Mouse (Mus musculus) MEL (cell line): Measurements from ENCODE around the gene Tomm40. TPM values are rescaled to one million over a fixed set of nuclear protein-coding genes. Genes with fewer than 3 reads are reported as not detected.

Experiments used
- DNase-seq: peaks from one replicate; pipeline ENCODE4 v3.0.0; 2011; ENCODE audit warnings: low read depth, low spot score
- H3K27ac ChIP-seq: 2 replicates; pipeline ENCODE4 v1.5.1; 2012; ENCODE audit warnings: low read depth, mild to moderate bottlenecking, control low read depth, low read length, moderate library complexity; ENCODE audit not compliant: control insufficient read depth
- H3K27me3 ChIP-seq, 2 experiments: fragments of 150-350 bp in 1 of 2; sonication (generic) in 1 of 2; 2 replicates each; pipeline ENCODE4 v1.6.1; 2012; ENCODE audit warnings: low read length in 2 of 2, mild to moderate bottlenecking in 2 of 2, improper control_type of control experiment in 1 of 2, moderate library complexity in 1 of 2; ENCODE audit not compliant: insufficient read depth in 2 of 2, control insufficient read depth in 1 of 2
- H3K36me3 ChIP-seq, 2 experiments: 2 replicates each; pipeline ENCODE4 v1.6.1; 2012 to 2014; ENCODE audit warnings: low read length in 2 of 2, improper control_type of control experiment in 1 of 2, inconsistent platforms in 1 of 2, mild to moderate bottlenecking in 1 of 2; ENCODE audit not compliant: insufficient read depth in 2 of 2, control insufficient read depth in 1 of 2
- H3K4me1 ChIP-seq, 2 experiments: fragments of 150-350 bp in 1 of 2; sonication (generic) in 1 of 2; 2 replicates each; pipeline ENCODE4 v1.6.1; 2012; ENCODE audit warnings: low read length in 2 of 2, improper control_type of control experiment in 1 of 2, mild to moderate bottlenecking in 1 of 2; ENCODE audit not compliant: insufficient read depth in 2 of 2, control insufficient read depth in 1 of 2
- H3K4me3 ChIP-seq, 2 experiments: fragments of 150-350 bp in 1 of 2; sonication (generic) in 1 of 2; 2 replicates each; pipeline ENCODE4 v1.5.1; 2012; ENCODE audit warnings: low read depth in 2 of 2, low read length in 2 of 2, mild to moderate bottlenecking in 2 of 2, moderate library complexity in 2 of 2, control low read depth in 1 of 2, improper control_type of control experiment in 1 of 2; ENCODE audit not compliant: control insufficient read depth in 1 of 2, insufficient read depth in 1 of 2
- H3K79me2 ChIP-seq: 2 replicates; pipeline ENCODE4 v1.6.1; 2012; ENCODE audit warnings: mild to moderate bottlenecking, low read length, moderate library complexity; ENCODE audit not compliant: control insufficient read depth, poor library complexity, insufficient read depth
- H3K9ac ChIP-seq: 2 replicates; pipeline ENCODE4 v1.6.1; 2012; ENCODE audit warnings: low read depth, mild to moderate bottlenecking, control low read depth, low read length, moderate library complexity; ENCODE audit not compliant: control insufficient read depth, poor library complexity, severe bottlenecking
- H3K9me3 ChIP-seq: fragments of 150-350 bp; sonication (generic); replicated peaks from 2 replicates; pipeline ENCODE4 v1.6.1; 2012; ENCODE audit warnings: mild to moderate bottlenecking, low read length, improper control_type of control experiment, moderate library complexity; ENCODE audit not compliant: insufficient read depth
- BHLHE40 ChIP-seq: IDR thresholded peaks from 2 replicates; pipeline ENCODE4 v1.6.1; 2012; ENCODE audit warnings: low read depth, mild to moderate bottlenecking, inconsistent platforms, low read length, improper control_type of control experiment, borderline replicate concordance
- CHD2 ChIP-seq: IDR thresholded peaks from 2 replicates; pipeline ENCODE4 v1.6.1; 2011; ENCODE audit warnings: low read length, improper control_type of control experiment
- CTCF ChIP-seq, 3 experiments: IDR thresholded peaks in 2 of 3; conservative IDR thresholded peaks in 1 of 3; 2 replicates each; pipeline ENCODE4 v1.5.1; 2011 to 2012; ENCODE audit warnings: low read length in 3 of 3, low read depth in 2 of 3, mild to moderate bottlenecking in 2 of 3, improper control_type of control experiment in 1 of 3, inconsistent platforms in 1 of 3, mixed read lengths in 1 of 3, moderate library complexity in 1 of 3; ENCODE audit not compliant: control insufficient read depth in 1 of 3, insufficient read depth in 1 of 3, poor library complexity in 1 of 3, severe bottlenecking in 1 of 3
- E2F4 ChIP-seq: IDR thresholded peaks from 2 replicates; pipeline ENCODE4 v1.6.1; 2011; ENCODE audit warnings: low read depth, low read length, improper control_type of control experiment, borderline replicate concordance
- GABPA ChIP-seq: IDR thresholded peaks from 2 replicates; pipeline ENCODE4 v1.6.1; 2012; ENCODE audit warnings: low read depth, mild to moderate bottlenecking, inconsistent platforms, low read length, improper control_type of control experiment, moderate library complexity
- GATA1 ChIP-seq: IDR thresholded peaks from 2 replicates; pipeline ENCODE4 v1.6.1; 2011; ENCODE audit warnings: low read depth, low read length, improper control_type of control experiment
- HCFC1 ChIP-seq: IDR thresholded peaks from 2 replicates; pipeline ENCODE4 v1.6.1; 2012; ENCODE audit warnings: low read depth, mild to moderate bottlenecking, inconsistent platforms, low read length, improper control_type of control experiment, moderate library complexity
- JUND ChIP-seq: IDR thresholded peaks from 2 replicates; pipeline ENCODE4 v1.6.1; 2011; ENCODE audit warnings: low read depth, mild to moderate bottlenecking, improper control_type of control experiment, low read length
- MAFK ChIP-seq: IDR thresholded peaks from 2 replicates; pipeline ENCODE4 v1.6.1; 2011; ENCODE audit warnings: low read depth, mild to moderate bottlenecking, low read length, improper control_type of control experiment, borderline replicate concordance
- MEF2A ChIP-seq: IDR thresholded peaks from 2 replicates; pipeline ENCODE4 v1.6.1; 2014; ENCODE audit warnings: low read depth, mild to moderate bottlenecking, inconsistent platforms, low read length, improper control_type of control experiment; ENCODE audit not compliant: poor library complexity, insufficient replicate concordance, severe bottlenecking; ENCODE audit errors: extremely low read depth
- NELFE ChIP-seq: IDR thresholded peaks from 2 replicates; pipeline ENCODE4 v1.6.1; 2011; ENCODE audit warnings: low read depth, low read length, improper control_type of control experiment
- POLR2A ChIP-seq, 2 experiments: IDR thresholded peaks; 2 replicates each; pipeline ENCODE4 v1.6.1; 2011 to 2012; ENCODE audit warnings: low read length in 2 of 2, mild to moderate bottlenecking in 2 of 2, control low read depth in 1 of 2, improper control_type of control experiment in 1 of 2, low read depth in 1 of 2, moderate library complexity in 1 of 2; ENCODE audit not compliant: control insufficient read depth in 1 of 2, insufficient read depth in 1 of 2, poor library complexity in 1 of 2
- POLR2AphosphoS2 ChIP-seq: IDR thresholded peaks from 2 replicates; pipeline ENCODE4 v1.6.1; 2011; ENCODE audit warnings: low read length, improper control_type of control experiment
- POLR2AphosphoS5 ChIP-seq: IDR thresholded peaks from 2 replicates; pipeline ENCODE4 v1.6.1; 2012; ENCODE audit warnings: low read depth, borderline replicate concordance, mild to moderate bottlenecking, inconsistent platforms, low read length, moderate library complexity, mixed read lengths
- RAD21 ChIP-seq: IDR thresholded peaks from 2 replicates; pipeline ENCODE4 v1.6.1; 2011; ENCODE audit warnings: mild to moderate bottlenecking, low read depth, low read length, improper control_type of control experiment
- SIN3A ChIP-seq: IDR thresholded peaks from 2 replicates; pipeline ENCODE4 v1.6.1; 2012; ENCODE audit warnings: low read length, improper control_type of control experiment, inconsistent platforms
- SMC3 ChIP-seq: IDR thresholded peaks from 2 replicates; pipeline ENCODE4 v1.6.1; 2011; ENCODE audit warnings: low read depth, low read length, improper control_type of control experiment
- TBP ChIP-seq: IDR thresholded peaks from 2 replicates; pipeline ENCODE4 v1.8.0; 2011; ENCODE audit warnings: low read depth, low read length, improper control_type of control experiment
- USF1 ChIP-seq: IDR thresholded peaks from 2 replicates; pipeline ENCODE4 v1.6.1; 2014; ENCODE audit warnings: low read depth, mild to moderate bottlenecking, inconsistent platforms, low read length, improper control_type of control experiment, moderate library complexity
- USF2 ChIP-seq, 2 experiments: IDR thresholded peaks; 2 replicates each; pipeline ENCODE4 v1.6.1; 2011 to 2012; ENCODE audit warnings: improper control_type of control experiment in 2 of 2, low read length in 2 of 2, borderline replicate concordance in 1 of 2, inconsistent platforms in 1 of 2, low read depth in 1 of 2, mild to moderate bottlenecking in 1 of 2; ENCODE audit not compliant: insufficient read depth in 1 of 2
- ZC3H11A ChIP-seq: IDR thresholded peaks from 2 replicates; pipeline ENCODE4 v1.6.1; 2012; ENCODE audit warnings: low read depth, mild to moderate bottlenecking, inconsistent platforms, low read length, improper control_type of control experiment
- ZKSCAN1 ChIP-seq: IDR thresholded peaks from 2 replicates; pipeline ENCODE4 v1.6.1; 2012; ENCODE audit warnings: low read depth, mild to moderate bottlenecking, inconsistent platforms, low read length, improper control_type of control experiment, moderate library complexity
- polyA plus RNA-seq, 2 experiments: library from polyadenylated mRNA; stranded (reverse) in 1 of 2; unstranded in 1 of 2; fragments of >175 nt in 1 of 2; fragments of >200 nt in 1 of 2; gene quantifications; 2 replicates each; pipeline versions ENCODE4 v1.2.1 to v1.2.4; 2012; ENCODE audit warnings: low replicate concordance in 2 of 2, low read depth in 1 of 2; ENCODE audit not compliant: insufficient read length in 2 of 2, insufficient read depth in 1 of 2, missing spikeins in 1 of 2
- total RNA-seq: library from RNA; depleted of rRNA; stranded (reverse); fragments of 300-350 nt; gene quantifications from 2 replicates; pipeline ENCODE4 v1.2.3, GENCODE M21; 2012

Tomm40 gene
- total and polyA plus RNA-seq, 3 experiments = 294 to 403 TPM; not detected in 1

- Histone ChIP-seq H3K4me3 (no peak overlapping the region), H3K9me3 (no peaks in the 10 kb centered on the region)
- TF ChIP-seq USF1 (peak; percentile 54; the same call in 1 of the 2 replicates), POLR2AphosphoS2 (no peak), BHLHE40 (no peak)
- TF ChIP-seq, all 39 proteins: peak for 1
- Histone ChIP-seq H3K9ac (no peak overlapping the region), H3K36me3 (peaks cover 0 to 6% of the 10 kb centered on the region in 2 experiments; a peak in 2 of 4 replicates), H3K4me1 (peaks cover 3 to 14% of the 10 kb centered on the region in 2 experiments), H3K27me3 (no peaks in the 10 kb centered on the region), H3K27ac (no peak overlapping the region), H3K79me2 (no peaks in the 10 kb centered on the region)
- DNase-seq = no peak
These were observed 40.9 kb upstream of the Tomm40 start for GRCm38 (mm10) chr7:19755851-19756786.

GRCm38 (mm10) chr7:19755008-19755407 lies 39.8 kb upstream of the Tomm40 start:
- H3K27me3 ChIP-seq = no peaks in the 10 kb centered on the region
- H3K27ac ChIP-seq = no peak overlapping the region
- peaks cover 0 to 11% of the 10 kb centered on the region in 2 experiments; a peak in 2 of 4 replicates for H3K36me3 ChIP-seq
- no peak for DNase-seq
- no peaks in the 10 kb centered on the region for H3K9me3 ChIP-seq
- no peak for TF ChIP-seq NELFE
- no peak for TF ChIP-seq CHD2
- TF ChIP-seq CTCF (IDR thresholded peaks at IDR 0.05 in 2 of 3, conservative IDR thresholded peaks at IDR 0.05 in 1 of 3; ENCODE audit: control insufficient read depth in 1 of 3, insufficient read depth in 1 of 3, low read depth in 2 of 3, low read length in 3 of 3, poor library complexity in 1 of 3, severe bottlenecking in 1 of 3) = peak; percentile 11 to 50 (median 43); a peak in 4 of 6 replicates
- no peak for TF ChIP-seq ZC3H11A
- peak; percentile 24; the same call in 1 of the 2 replicates for TF ChIP-seq SMC3
- TF ChIP-seq USF2 (IDR thresholded peaks at IDR 0.05; ENCODE audit: borderline replicate concordance in 1 of 2, insufficient read depth in 1 of 2, low read depth in 1 of 2, low read length in 2 of 2) = no peak
- TF ChIP-seq MEF2A = no peak
- no peak for TF ChIP-seq POLR2AphosphoS2
- H3K79me2 ChIP-seq = no peaks in the 10 kb centered on the region
- H3K4me1 ChIP-seq = peaks cover 9 to 21% of the 10 kb centered on the region in 2 experiments; a peak in 3 of 4 replicates
- no peak overlapping the region for H3K4me3 ChIP-seq
- H3K9ac ChIP-seq = no peak overlapping the region

- H3K36me3 ChIP-seq = peaks cover 0 to 11% of the 10 kb centered on the region in 2 experiments; a peak in 2 of 4 replicates
- H3K4me3 ChIP-seq = no peak overlapping the region
- no peak overlapping the region for H3K27ac ChIP-seq
- H3K27me3 ChIP-seq = no peaks in the 10 kb centered on the region
- no peaks in the 10 kb centered on the region for H3K9me3 ChIP-seq
- no peak overlapping the region for H3K9ac ChIP-seq
- DNase-seq = peak; percentile 44
- no peaks in the 10 kb centered on the region for H3K79me2 ChIP-seq
- H3K4me1 ChIP-seq = peaks cover 9 to 21% of the 10 kb centered on the region in 2 experiments; a peak in 3 of 4 replicates
- TF ChIP-seq SIN3A = no peak
- TF ChIP-seq E2F4 = no peak
- TF ChIP-seq GATA1 = no peak
- no peak for TF ChIP-seq RAD21
- TF ChIP-seq POLR2AphosphoS2 = no peak
- TF ChIP-seq POLR2AphosphoS5 = no peak
- TF ChIP-seq USF1 = no peak
- TF ChIP-seq HCFC1 = no peak
- TF ChIP-seq TBP = no peak
- no peak for TF ChIP-seq GABPA
- TF ChIP-seq BHLHE40 = no peak
- TF ChIP-seq NELFE = no peak
- no peak for TF ChIP-seq POLR2A (IDR thresholded peaks at IDR 0.05; ENCODE audit: control insufficient read depth in 1 of 2, insufficient read depth in 1 of 2, low read depth in 1 of 2, low read length in 2 of 2, poor library complexity in 1 of 2)
- TF ChIP-seq MAFK = no peak
- no peak for TF ChIP-seq JUND
- TF ChIP-seq SMC3 = no peak
- TF ChIP-seq ZKSCAN1 = no peak
- TF ChIP-seq ZC3H11A = no peak
These were observed 38.8 kb upstream of the Tomm40 start for GRCm38 (mm10) chr7:19754065-19754464.
